Mouse (Mus musculus): ENCODE measurements around the gene Chil6.

Gene Chil6

GRCm38 (mm10) chr3:106406082-106406481, at the start of gene Chil6:
Gene Chil6, minus strand, starts transcription at chr3:106406182.
- DNase-seq (ENCODE audit: low read depth, low spot score) = no peak

DNA sequence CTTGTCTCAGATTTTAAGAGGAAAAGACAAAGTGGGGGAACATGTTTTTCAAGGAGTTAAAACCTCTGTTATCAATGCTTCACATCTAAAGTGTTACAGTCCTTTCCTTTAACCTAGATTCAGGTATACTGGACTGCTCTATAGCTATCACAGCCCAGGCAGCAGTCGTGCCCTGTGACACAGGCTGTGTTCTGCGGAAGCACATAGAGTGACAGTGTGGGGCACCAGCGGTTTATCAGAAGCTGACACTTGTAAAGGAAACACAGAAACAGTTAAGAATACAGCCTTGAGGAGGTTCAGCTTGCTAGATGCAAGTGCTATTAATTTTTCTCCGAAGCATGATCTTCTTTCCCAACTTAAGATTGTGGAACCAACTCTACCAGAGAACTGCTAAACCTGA, 46.6 kb upstream of the Chil6 start:
- peak; percentile 62 for DNase-seq (ENCODE audit: low read depth, low spot score)

- DNase-seq (ENCODE audit: low read depth, low spot score) = peak; percentile 87
These were observed 43.6 kb upstream of the Chil6 start for GRCm38 (mm10) chr3:106449567-106449966.

DNA sequence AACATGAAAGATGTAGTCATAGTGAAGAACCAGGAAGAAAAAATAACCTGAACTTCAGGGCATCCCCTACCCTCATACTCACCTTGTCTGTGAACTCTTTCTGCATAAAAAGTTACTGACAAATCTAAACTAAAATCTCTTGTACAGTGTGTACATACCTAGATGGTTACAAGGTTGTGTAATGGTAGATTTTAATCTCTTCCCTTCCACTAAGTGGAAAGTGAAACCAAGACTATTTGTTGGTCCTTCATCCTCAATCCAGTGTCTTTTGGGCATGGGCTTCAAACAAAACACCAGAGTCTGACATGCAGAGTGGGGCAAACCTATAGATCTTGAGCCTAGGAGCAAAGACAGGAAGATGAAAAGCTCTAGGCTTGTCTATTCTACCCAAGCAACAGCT, 43.0 kb upstream of the Chil6 start:
- DNase-seq (ENCODE audit: low read depth, low spot score) = peak; percentile 58

DNA sequence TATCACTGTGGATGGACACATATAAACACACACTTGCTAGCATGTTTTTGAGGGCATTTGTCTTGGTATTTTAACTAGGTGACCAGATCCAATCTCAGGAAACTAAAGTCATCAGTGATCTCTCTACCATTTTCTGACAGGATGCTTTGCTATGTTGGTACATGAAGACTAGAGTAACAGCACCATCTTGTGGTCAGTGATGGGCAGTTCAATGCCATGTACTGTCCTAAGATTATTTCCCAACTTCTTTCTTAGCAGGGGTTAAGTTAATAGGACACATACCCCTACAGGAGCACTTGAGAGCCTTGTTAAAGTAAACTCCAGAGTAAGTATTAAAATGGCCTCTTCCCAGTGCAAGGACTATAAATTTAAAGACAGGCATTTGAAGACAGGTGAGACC, 42.6 kb upstream of the Chil6 start:
- peak; percentile 83 for DNase-seq (ENCODE audit: low read depth, low spot score)

All from CD4-positive, CD25-positive, alpha-beta regulatory T cell, adult 2 months (primary cell).